Mouse (Mus musculus): ENCODE measurements at regions not wholly inside any gene's neighbourhood (a gene's known extent, or its start where the extent isn't known, plus 50 kb on each side); places are given as distances from the start of the nearest gene placed in this dataset.

DNA sequence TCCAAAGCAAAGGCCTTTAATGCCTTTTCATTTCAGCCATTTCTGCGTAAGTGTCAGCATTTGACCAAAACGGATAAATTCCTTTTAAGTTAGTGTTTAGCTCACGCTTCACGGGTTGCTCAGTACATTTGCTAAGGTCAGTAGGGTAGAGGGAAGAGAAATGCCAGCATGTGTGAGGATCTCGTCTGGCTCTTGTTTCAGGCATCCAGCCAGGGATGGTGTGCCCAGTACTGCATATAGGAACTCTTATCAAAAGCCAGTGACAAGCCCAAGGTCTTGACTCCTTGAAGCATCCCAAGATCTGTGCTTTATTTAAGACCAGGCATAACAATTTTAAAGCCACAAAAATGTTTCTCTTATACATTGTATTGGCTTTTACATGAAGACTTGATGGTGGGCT, 524.8 kb downstream of the Meis1 start:
- DNase-seq (ENCODE audit: low read depth, low spot score) = no peak
- no peaks in the 10 kb centered on the region for H3K4me1 ChIP-seq (ENCODE audit: control insufficient read depth in 2 of 2, insufficient read depth in 2 of 2, low read length in 2 of 2, poor library complexity in 1 of 2)
- H3K9ac ChIP-seq (ENCODE audit: insufficient read depth, low read depth, low read length, poor library complexity, severe bottlenecking) = no peak overlapping the region
- in situ Hi-C loops (cut with MboI; ENCODE audit: low sequenced_read_pairs in 2 of 2, unreplicated experiment in 2 of 2) = no loop called here
- TF ChIP-seq CHD2 (IDR thresholded peaks at IDR 0.05; ENCODE audit: low read depth, low read length) = no peak
- no peak for TF ChIP-seq HCFC1 (IDR thresholded peaks at IDR 0.05; ENCODE audit: borderline replicate concordance, insufficient read depth, low read length)
- no peak for TF ChIP-seq MAFK (IDR thresholded peaks at IDR 0.05; ENCODE audit: insufficient read depth, low read depth, low read length)
- no peak for TF ChIP-seq ZC3H11A (IDR thresholded peaks at IDR 0.05; ENCODE audit: borderline replicate concordance, low read depth, low read length)
- no peak for TF ChIP-seq ZNF384 (IDR thresholded peaks at IDR 0.05; ENCODE audit: low read depth, low read length)
- no peak overlapping the region for H3K27ac ChIP-seq (ENCODE audit: insufficient read depth, low read depth, low read length, poor library complexity, severe bottlenecking)
- H3K36me3 ChIP-seq (ENCODE audit: control insufficient read depth, insufficient read depth, low read length, poor library complexity, severe bottlenecking) = no peaks in the 10 kb centered on the region
- H3K9me3 ChIP-seq (ENCODE audit: control insufficient read depth, insufficient read depth, low read depth, low read length) = no peaks in the 10 kb centered on the region
- no peak overlapping the region for H3K4me3 ChIP-seq (ENCODE audit: insufficient read depth in 1 of 2, low read depth in 1 of 2, low read length in 2 of 2, poor library complexity in 1 of 2, severe bottlenecking in 1 of 2)

DNA sequence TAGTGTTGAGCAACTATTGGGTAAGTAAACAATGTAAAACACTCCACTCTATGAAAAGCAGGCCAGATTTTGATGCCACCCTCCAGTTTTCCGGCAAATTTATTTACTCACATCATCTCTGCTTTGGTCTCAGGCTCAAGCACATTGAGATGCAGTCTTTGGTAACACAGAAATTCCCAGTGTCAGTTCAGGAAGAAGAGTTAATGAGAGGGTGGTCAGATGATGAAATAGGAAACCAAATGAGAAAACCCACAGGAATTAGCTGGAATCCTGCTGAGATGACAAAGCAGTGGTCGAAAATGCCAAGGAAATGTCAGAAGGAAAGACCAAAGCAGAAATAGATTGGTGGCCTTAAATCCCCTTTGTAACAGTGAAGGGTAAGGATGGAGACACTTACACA, 525.7 kb downstream of the Meis1 start:
- H3K4me3 ChIP-seq (ENCODE audit: insufficient read depth in 1 of 2, low read depth in 1 of 2, low read length in 2 of 2, poor library complexity in 1 of 2, severe bottlenecking in 1 of 2) = no peak overlapping the region
- no peak overlapping the region for H3K27ac ChIP-seq (ENCODE audit: insufficient read depth, low read depth, low read length, poor library complexity, severe bottlenecking)
- no peaks in the 10 kb centered on the region for H3K4me1 ChIP-seq (ENCODE audit: control insufficient read depth in 2 of 2, insufficient read depth in 2 of 2, low read length in 2 of 2, poor library complexity in 1 of 2)
- H3K9ac ChIP-seq (ENCODE audit: insufficient read depth, low read depth, low read length, poor library complexity, severe bottlenecking) = no peak overlapping the region
- TF ChIP-seq ZC3H11A (IDR thresholded peaks at IDR 0.05; ENCODE audit: borderline replicate concordance, low read depth, low read length) (no peak), CHD2 (IDR thresholded peaks at IDR 0.05; ENCODE audit: low read depth, low read length) (no peak), MAFK (IDR thresholded peaks at IDR 0.05; ENCODE audit: insufficient read depth, low read depth, low read length) (no peak), ZNF384 (IDR thresholded peaks at IDR 0.05; ENCODE audit: low read depth, low read length) (no peak), HCFC1 (IDR thresholded peaks at IDR 0.05; ENCODE audit: borderline replicate concordance, insufficient read depth, low read length) (no peak)
- no peaks in the 10 kb centered on the region for H3K9me3 ChIP-seq (ENCODE audit: control insufficient read depth, insufficient read depth, low read depth, low read length)
- no peak for DNase-seq (ENCODE audit: low read depth, low spot score)
- H3K36me3 ChIP-seq (ENCODE audit: control insufficient read depth, insufficient read depth, low read length, poor library complexity, severe bottlenecking) = no peaks in the 10 kb centered on the region
- in situ Hi-C loops (cut with MboI; ENCODE audit: low sequenced_read_pairs in 2 of 2, unreplicated experiment in 2 of 2) = no loop called here

DNA sequence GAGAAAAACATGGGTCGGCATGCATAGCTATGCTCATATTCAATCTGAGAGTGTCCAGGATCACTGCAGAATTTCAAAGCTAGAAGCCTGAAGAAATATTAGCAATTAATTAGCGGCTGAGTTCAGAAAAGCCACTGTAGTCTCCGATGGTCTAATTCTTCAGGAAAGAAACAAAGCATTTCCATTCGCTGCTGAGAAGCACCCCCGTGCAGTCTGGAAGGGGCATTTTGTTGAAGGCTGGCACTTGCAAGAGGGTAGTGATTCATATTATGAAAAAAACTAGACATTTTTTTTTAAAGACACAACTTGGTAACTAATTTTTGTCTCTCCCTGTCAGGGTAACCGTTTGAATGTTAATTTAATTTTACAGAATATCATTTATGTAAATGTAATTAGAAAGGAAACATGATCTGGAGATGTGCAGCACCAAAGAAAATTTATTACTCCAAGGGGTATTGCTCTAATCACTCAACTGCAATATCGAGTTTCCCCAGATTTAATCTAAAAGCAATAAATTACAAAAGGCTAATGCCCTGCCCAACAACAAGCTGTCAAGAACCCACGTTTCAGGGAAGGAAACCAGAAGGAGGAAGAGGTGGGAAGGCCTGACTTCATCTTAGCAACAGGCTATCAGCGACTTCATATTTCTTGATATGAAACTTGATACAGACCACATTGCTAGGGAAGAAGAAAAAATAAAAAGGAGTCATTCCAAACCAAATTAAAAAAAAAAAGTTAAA, 529.1 kb downstream of the Meis1 start:
- TF ChIP-seq CHD2 (IDR thresholded peaks at IDR 0.05; ENCODE audit: low read depth, low read length) (no peak), ZC3H11A (IDR thresholded peaks at IDR 0.05; ENCODE audit: borderline replicate concordance, low read depth, low read length) (no peak), ZNF384 (IDR thresholded peaks at IDR 0.05; ENCODE audit: low read depth, low read length) (no peak), MAFK (IDR thresholded peaks at IDR 0.05; ENCODE audit: insufficient read depth, low read depth, low read length) (no peak), HCFC1 (IDR thresholded peaks at IDR 0.05; ENCODE audit: borderline replicate concordance, insufficient read depth, low read length) (no peak)
- no peak overlapping the region for H3K9ac ChIP-seq (ENCODE audit: insufficient read depth, low read depth, low read length, poor library complexity, severe bottlenecking)
- in situ Hi-C loops (cut with MboI; ENCODE audit: low sequenced_read_pairs in 2 of 2, unreplicated experiment in 2 of 2) = no loop called here
- no peak overlapping the region for H3K27ac ChIP-seq (ENCODE audit: insufficient read depth, low read depth, low read length, poor library complexity, severe bottlenecking)
- H3K4me1 ChIP-seq (ENCODE audit: control insufficient read depth in 2 of 2, insufficient read depth in 2 of 2, low read length in 2 of 2, poor library complexity in 1 of 2) = no peaks in the 10 kb centered on the region
- no peak overlapping the region for H3K4me3 ChIP-seq (ENCODE audit: insufficient read depth in 1 of 2, low read depth in 1 of 2, low read length in 2 of 2, poor library complexity in 1 of 2, severe bottlenecking in 1 of 2)
- no peaks in the 10 kb centered on the region for H3K9me3 ChIP-seq (ENCODE audit: control insufficient read depth, insufficient read depth, low read depth, low read length)
- no peak for DNase-seq (ENCODE audit: low read depth, low spot score)
- H3K36me3 ChIP-seq (ENCODE audit: control insufficient read depth, insufficient read depth, low read length, poor library complexity, severe bottlenecking) = no peaks in the 10 kb centered on the region

DNA sequence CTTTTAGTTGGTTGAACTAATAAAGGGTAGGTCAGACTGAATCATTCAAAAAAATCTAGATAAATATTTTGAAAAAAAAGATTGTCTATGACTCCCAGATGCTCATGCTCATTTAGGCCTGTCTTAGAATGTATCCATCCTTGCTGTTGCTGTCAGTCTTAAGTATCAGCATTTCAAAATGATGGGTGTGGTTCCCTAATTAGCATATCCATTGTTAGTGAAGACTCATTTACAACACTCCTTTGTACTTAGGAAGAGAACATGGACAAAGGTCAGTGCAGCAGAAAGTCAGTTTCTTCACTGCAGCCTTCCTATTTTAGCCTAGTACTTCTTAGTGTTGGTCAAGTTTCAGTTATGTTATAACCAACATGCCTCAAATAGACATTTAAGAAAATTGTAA, 525.2 kb upstream of the Etaa1 start:
- Histone ChIP-seq H3K9me3 (ENCODE audit: control insufficient read depth, insufficient read depth, low read depth, low read length) (no peaks in the 10 kb centered on the region), H3K4me3 (ENCODE audit: insufficient read depth in 1 of 2, low read depth in 1 of 2, low read length in 2 of 2, poor library complexity in 1 of 2, severe bottlenecking in 1 of 2) (no peak overlapping the region), H3K36me3 (ENCODE audit: control insufficient read depth, insufficient read depth, low read length, poor library complexity, severe bottlenecking) (no peaks in the 10 kb centered on the region), H3K4me1 (ENCODE audit: control insufficient read depth in 2 of 2, insufficient read depth in 2 of 2, low read length in 2 of 2, poor library complexity in 1 of 2) (peaks cover 1 to 3% of the 10 kb centered on the region in 2 experiments; a peak in 2 of 4 replicates), H3K27ac (ENCODE audit: insufficient read depth, low read depth, low read length, poor library complexity, severe bottlenecking) (no peak overlapping the region), H3K9ac (ENCODE audit: insufficient read depth, low read depth, low read length, poor library complexity, severe bottlenecking) (no peak overlapping the region)
- peak; percentile 48 for DNase-seq (ENCODE audit: low read depth, low spot score)
- in situ Hi-C loops (cut with MboI; ENCODE audit: low sequenced_read_pairs in 2 of 2, unreplicated experiment in 2 of 2) = no loop called here
- TF ChIP-seq HCFC1 (IDR thresholded peaks at IDR 0.05; ENCODE audit: borderline replicate concordance, insufficient read depth, low read length) (no peak), CHD2 (IDR thresholded peaks at IDR 0.05; ENCODE audit: low read depth, low read length) (no peak), ZC3H11A (IDR thresholded peaks at IDR 0.05; ENCODE audit: borderline replicate concordance, low read depth, low read length) (no peak), MAFK (IDR thresholded peaks at IDR 0.05; ENCODE audit: insufficient read depth, low read depth, low read length) (no peak), ZNF384 (IDR thresholded peaks at IDR 0.05; ENCODE audit: low read depth, low read length) (no peak)

All from ES-E14 (cell line).